Mouse (Mus musculus): ENCODE data around the gene Cuedc1. TPM values are rescaled to one million over a fixed set of nuclear protein-coding genes. Genes with fewer than 3 reads are reported as not detected.

Cuedc1 gene
- polyA plus RNA-seq, 1 experiment, result 15.5 TPM

DNA sequence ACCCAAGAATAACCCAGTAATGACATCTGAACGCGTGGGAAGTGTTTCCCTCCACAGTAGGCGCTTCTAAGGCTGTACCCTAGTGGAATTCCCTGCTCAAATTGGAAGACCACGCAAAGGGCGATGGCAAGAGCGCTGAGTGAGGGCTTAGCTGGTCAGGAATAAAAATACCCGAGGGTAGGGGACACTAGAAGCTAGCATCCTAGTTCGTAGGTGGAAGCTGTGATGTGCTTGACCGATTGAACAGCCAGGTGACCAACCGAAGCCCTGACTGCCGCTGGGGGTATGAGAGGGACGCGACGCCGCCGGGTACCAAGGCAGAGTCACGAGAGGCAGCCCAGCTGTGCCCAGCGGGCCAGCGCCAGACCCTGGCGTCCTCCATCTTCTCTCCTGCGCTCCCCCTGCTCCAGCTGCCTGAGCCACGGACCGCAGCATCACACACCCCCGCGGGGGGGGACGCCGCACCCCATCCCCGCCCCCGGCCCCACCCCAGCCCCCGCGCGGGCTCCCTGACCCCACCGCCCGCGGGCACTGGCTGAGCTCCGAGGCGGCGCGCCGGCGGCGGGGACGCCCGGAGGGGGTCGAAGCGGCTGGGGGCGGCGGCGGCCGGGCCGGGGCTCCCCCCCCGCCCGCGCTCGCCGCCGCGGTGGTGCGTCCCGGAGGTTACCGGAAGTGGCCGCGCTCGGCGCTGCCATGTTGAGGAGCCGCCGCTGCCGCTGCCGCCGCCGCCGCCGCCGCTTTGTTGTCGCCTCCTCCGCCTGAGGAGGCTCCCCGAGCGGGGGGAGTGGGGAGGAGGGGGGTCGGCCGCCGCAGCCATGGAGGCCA lies 30.1 kb upstream of the Cuedc1 start, which contains the start of gene Vezf1:
Gene Vezf1, plus strand, starts transcription at position 694 of the 825 bp plus-strand sequence.
- WGBS, result 3% methylated on average over 73 of the region's 81 CpGs
- Histone ChIP-seq H3K4me1 (replicated peaks; ENCODE audit: control insufficient read depth, insufficient read depth, low read length) (peaks cover 7% of the 10 kb centered on the region), H3K4me3 (ENCODE audit: control insufficient read depth, insufficient read depth, low read length) (peak within 1 kb of the TSS; percentile 96), H3K36me3 (ENCODE audit: control insufficient read depth, insufficient read depth, low read length) (no peaks in the 10 kb centered on the region), H3K27me3 (ENCODE audit: control insufficient read depth, insufficient read depth, low read length) (no peaks in the 10 kb centered on the region), H3K27ac (ENCODE audit: control insufficient read depth, insufficient read depth, low read length) (peak within 1 kb of the TSS; percentile 14; the same call in 1 of the 2 replicates)
- DNase-seq, result peak; percentile 74
- TF ChIP-seq POLR2A (IDR thresholded peaks at IDR 0.05; ENCODE audit: control insufficient read depth, extremely low read depth, insufficient read depth, low read length, poor library complexity) (0 out of 2 replicates have a peak, but pooled peaks have one; percentile 33), CTCF (IDR thresholded peaks at IDR 0.05; ENCODE audit: borderline replicate concordance, control insufficient read depth, extremely low read depth, insufficient read depth, low read length, poor library complexity) (no peak)

DNA sequence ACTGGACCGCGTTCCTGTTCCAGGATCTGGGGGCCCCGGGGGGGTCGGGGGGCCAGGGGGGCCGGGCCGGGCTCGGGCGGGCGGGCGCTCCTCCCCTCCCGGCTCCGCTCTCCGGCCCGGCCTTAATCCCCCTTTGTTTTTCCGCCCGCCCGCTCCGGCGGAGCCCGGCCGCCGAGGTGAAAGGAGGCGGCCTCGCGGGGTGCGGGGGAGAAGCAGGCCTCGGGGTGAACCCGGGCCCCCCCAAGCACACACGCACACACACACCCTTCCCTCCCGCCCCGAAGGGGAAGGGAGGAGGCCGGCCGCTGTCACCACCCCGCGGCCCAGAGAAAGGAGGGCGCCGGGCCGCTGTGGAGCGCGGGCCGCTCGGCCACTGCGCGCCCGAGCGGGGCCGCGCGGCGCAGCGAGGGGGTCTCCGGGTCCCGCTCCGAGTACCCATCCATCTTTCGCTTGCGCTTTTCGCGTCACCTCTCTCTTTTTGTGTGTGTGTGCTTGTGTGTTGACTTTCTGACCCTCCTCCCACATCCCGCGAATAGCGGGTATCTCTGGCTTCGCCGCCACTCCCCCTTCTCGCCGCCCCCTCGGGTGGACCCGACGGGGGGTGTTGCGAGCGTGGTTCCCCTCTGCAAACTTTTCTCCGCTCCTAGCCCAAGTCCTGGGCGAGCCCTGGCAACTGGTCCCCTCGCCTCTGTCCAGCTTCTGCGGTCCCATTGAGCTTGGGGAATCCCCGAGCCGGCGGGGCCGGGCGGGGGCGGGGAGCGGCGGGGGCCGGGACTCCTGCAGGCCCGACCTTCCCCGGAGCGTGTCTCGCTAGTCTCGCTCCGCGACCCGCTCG lies 29.2 kb upstream of the Cuedc1 start:
- WGBS, result under 1% methylated on average over 74 of the region's 92 CpGs

DNA sequence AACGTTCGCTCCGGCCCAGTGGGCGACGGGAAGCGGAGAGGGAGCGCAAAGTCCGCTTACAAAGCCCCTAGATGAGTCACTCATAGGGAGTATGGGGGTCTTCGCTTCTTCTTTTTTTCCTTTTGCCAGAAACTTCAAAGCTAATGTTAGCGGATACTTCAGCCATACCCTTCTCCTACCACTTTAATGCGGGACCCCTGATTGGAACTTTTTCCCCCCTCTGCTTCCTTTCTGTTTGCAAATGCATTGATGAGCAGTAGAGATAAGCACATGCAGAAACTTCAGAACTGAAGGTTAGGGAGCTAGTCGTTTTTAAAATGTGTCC lies 28.6 kb upstream of the Cuedc1 start:
- no peak overlapping the region for H3K27ac ChIP-seq (ENCODE audit: control insufficient read depth, insufficient read depth, low read length)

More for the DNA sequence above, 29.2 kb upstream of the Cuedc1 start:
- Histone ChIP-seq H3K4me3 (ENCODE audit: control insufficient read depth, insufficient read depth, low read length) (peak overlapping the region; percentile 79), H3K27ac (ENCODE audit: control insufficient read depth, insufficient read depth, low read length) (peak overlapping the region; percentile 1; the same call in 1 of the 2 replicates), H3K27me3 (ENCODE audit: control insufficient read depth, insufficient read depth, low read length) (no peaks in the 10 kb centered on the region), H3K36me3 (ENCODE audit: control insufficient read depth, insufficient read depth, low read length) (peaks cover 1% of the 10 kb centered on the region; the same call in 1 of the 2 replicates), H3K4me1 (replicated peaks; ENCODE audit: control insufficient read depth, insufficient read depth, low read length) (peaks cover 14% of the 10 kb centered on the region)
- TF ChIP-seq POLR2A (IDR thresholded peaks at IDR 0.05; ENCODE audit: control insufficient read depth, extremely low read depth, insufficient read depth, low read length, poor library complexity) (0 out of 2 replicates have a peak, but pooled peaks have one; percentile 21), CTCF (IDR thresholded peaks at IDR 0.05; ENCODE audit: borderline replicate concordance, control insufficient read depth, extremely low read depth, insufficient read depth, low read length, poor library complexity) (no peak)
- DNase-seq, result peak; percentile 59

DNA sequence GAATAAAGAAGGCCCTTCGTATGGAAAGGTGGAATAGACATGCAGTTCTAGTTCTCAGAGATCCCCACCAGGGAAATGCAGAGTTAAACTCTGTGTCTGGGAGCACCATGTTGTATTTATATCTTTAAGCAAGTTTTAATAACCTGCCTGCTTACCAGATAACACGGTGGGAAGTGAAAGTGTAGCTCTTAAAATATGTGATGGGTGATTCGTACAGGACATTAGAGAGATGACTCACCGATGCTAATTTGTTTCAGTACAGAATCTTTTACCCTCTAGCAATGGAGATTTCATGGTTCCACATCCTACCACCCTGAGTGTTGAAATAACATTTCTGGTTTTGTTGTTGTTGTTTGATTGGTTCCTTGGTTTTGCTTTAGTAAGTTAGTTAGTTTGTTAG lies 27.5 kb upstream of the Cuedc1 start:
- peaks cover 14% of the 10 kb centered on the region for H3K4me1 ChIP-seq (replicated peaks; ENCODE audit: control insufficient read depth, insufficient read depth, low read length)
- no peak for DNase-seq

More for the DNA sequence above, 28.6 kb upstream of the Cuedc1 start:
- peak overlapping the region; percentile 79 for H3K4me3 ChIP-seq (ENCODE audit: control insufficient read depth, insufficient read depth, low read length)
- DNase-seq, result no peak
- WGBS, result under 1% methylated on average over 12 of the region's 12 CpGs
- TF ChIP-seq POLR2A (IDR thresholded peaks at IDR 0.05; ENCODE audit: control insufficient read depth, extremely low read depth, insufficient read depth, low read length, poor library complexity), result no peak
- TF ChIP-seq CTCF (IDR thresholded peaks at IDR 0.05; ENCODE audit: borderline replicate concordance, control insufficient read depth, extremely low read depth, insufficient read depth, low read length, poor library complexity), result no peak
- H3K27me3 ChIP-seq (ENCODE audit: control insufficient read depth, insufficient read depth, low read length), result no peaks in the 10 kb centered on the region
- peaks cover 14% of the 10 kb centered on the region for H3K4me1 ChIP-seq (replicated peaks; ENCODE audit: control insufficient read depth, insufficient read depth, low read length)
- H3K36me3 ChIP-seq (ENCODE audit: control insufficient read depth, insufficient read depth, low read length), result peaks cover 6% of the 10 kb centered on the region

DNA sequence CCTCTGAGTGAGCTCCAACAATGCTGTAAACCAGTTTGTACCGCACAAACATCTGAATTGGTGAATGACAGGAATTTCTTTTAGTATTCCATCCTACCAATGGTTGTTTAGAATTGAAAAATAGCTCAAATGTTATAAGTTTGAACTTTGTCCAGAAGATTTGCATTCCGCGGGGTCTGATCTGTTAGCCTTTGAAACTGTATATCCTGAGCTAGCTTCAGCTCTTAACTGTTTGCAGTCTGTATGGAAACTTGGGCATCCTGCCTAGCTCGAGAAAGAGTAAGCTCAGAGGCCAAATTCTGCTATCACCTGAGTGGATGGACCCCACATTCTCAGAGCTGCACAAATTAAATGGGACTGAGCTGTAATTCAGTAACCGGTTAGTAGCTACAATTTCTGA lies 26.7 kb upstream of the Cuedc1 start:
- 90% methylated on average over 5 of the region's 5 CpGs for WGBS
- TF ChIP-seq POLR2A (IDR thresholded peaks at IDR 0.05; ENCODE audit: control insufficient read depth, extremely low read depth, insufficient read depth, low read length, poor library complexity), result no peak
- TF ChIP-seq CTCF (IDR thresholded peaks at IDR 0.05; ENCODE audit: borderline replicate concordance, control insufficient read depth, extremely low read depth, insufficient read depth, low read length, poor library complexity), result no peak
- DNase-seq, result no peak
- Histone ChIP-seq H3K36me3 (ENCODE audit: control insufficient read depth, insufficient read depth, low read length) (peaks cover 23% of the 10 kb centered on the region), H3K27me3 (ENCODE audit: control insufficient read depth, insufficient read depth, low read length) (no peaks in the 10 kb centered on the region), H3K4me1 (replicated peaks; ENCODE audit: control insufficient read depth, insufficient read depth, low read length) (peaks cover 14% of the 10 kb centered on the region), H3K4me3 (ENCODE audit: control insufficient read depth, insufficient read depth, low read length) (no peak overlapping the region), H3K27ac (ENCODE audit: control insufficient read depth, insufficient read depth, low read length) (no peak overlapping the region)

More for the DNA sequence above, 27.5 kb upstream of the Cuedc1 start:
- no peaks in the 10 kb centered on the region for H3K27me3 ChIP-seq (ENCODE audit: control insufficient read depth, insufficient read depth, low read length)
- H3K36me3 ChIP-seq (ENCODE audit: control insufficient read depth, insufficient read depth, low read length), result peaks cover 16% of the 10 kb centered on the region
- 57% methylated on average over 4 of the region's 4 CpGs for WGBS
- H3K27ac ChIP-seq (ENCODE audit: control insufficient read depth, insufficient read depth, low read length), result no peak overlapping the region
- no peak overlapping the region for H3K4me3 ChIP-seq (ENCODE audit: control insufficient read depth, insufficient read depth, low read length)
- no peak for TF ChIP-seq POLR2A (IDR thresholded peaks at IDR 0.05; ENCODE audit: control insufficient read depth, extremely low read depth, insufficient read depth, low read length, poor library complexity)
- no peak for TF ChIP-seq CTCF (IDR thresholded peaks at IDR 0.05; ENCODE audit: borderline replicate concordance, control insufficient read depth, extremely low read depth, insufficient read depth, low read length, poor library complexity)

DNA sequence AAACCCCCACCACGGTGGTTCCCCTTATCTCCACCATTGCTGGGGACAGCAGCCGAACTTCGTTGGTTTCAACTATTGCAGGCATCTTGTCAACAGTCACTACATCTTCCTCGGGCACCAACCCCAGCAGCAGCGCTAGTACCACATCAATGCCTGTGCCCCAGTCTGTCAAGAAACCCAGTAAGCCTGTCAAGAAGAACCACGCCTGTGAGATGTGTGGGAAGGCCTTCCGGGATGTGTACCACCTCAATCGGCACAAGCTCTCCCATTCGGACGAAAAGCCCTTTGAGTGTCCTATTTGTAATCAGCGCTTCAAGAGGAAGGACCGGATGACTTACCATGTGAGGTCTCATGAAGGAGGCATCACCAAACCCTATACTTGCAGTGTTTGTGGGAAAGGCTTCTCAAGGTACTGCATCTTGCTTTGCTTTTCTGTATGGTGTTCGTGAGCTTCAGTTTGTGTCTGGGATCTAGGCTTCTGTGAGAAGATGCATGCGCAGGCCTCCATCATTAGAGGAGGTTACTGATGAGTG lies 24.4 kb upstream of the Cuedc1 start:
- DNase-seq, result no peak
- TF ChIP-seq CTCF (IDR thresholded peaks at IDR 0.05; ENCODE audit: borderline replicate concordance, control insufficient read depth, extremely low read depth, insufficient read depth, low read length, poor library complexity) (no peak), POLR2A (IDR thresholded peaks at IDR 0.05; ENCODE audit: control insufficient read depth, extremely low read depth, insufficient read depth, low read length, poor library complexity) (no peak)
- no peak overlapping the region for H3K27ac ChIP-seq (ENCODE audit: control insufficient read depth, insufficient read depth, low read length)
- H3K36me3 ChIP-seq (ENCODE audit: control insufficient read depth, insufficient read depth, low read length), result peaks cover 43% of the 10 kb centered on the region
- peaks cover 12% of the 10 kb centered on the region for H3K4me1 ChIP-seq (replicated peaks; ENCODE audit: control insufficient read depth, insufficient read depth, low read length)
- no peak overlapping the region for H3K4me3 ChIP-seq (ENCODE audit: control insufficient read depth, insufficient read depth, low read length)
- WGBS, result 67% methylated on average over 14 of the region's 14 CpGs
- H3K27me3 ChIP-seq (ENCODE audit: control insufficient read depth, insufficient read depth, low read length), result no peaks in the 10 kb centered on the region

All from thymus, adult 2 months (tissue).